Mouse (Mus musculus) liver, postnatal 0 days (tissue): ENCODE measurements around the gene Srgap1. TPM values are rescaled to one million over a fixed set of nuclear protein-coding genes. Genes with fewer than 3 reads are reported as not detected.

Experiments
- ATAC-seq: fragments of 200-750 bp; cut with Nextera tagmentation; 2 replicates; pipeline ENCODE4 v1.8.0; 2017; ENCODE audit warnings: mild to moderate bottlenecking, moderate library complexity
- DNase-seq: peaks from one replicate; pipeline ENCODE4 v3.0.0-alpha.2; 2016
- H3K27ac ChIP-seq: fragments of 300-500 bp; sonication (generic); 2 replicates; pipeline ENCODE4 v1.5.1; 2014; ENCODE audit warnings: antibody characterized with exemption, moderate library complexity, mild to moderate bottlenecking, low read depth
- H3K27me3 ChIP-seq: fragments of 300-500 bp; sonication (generic); 2 replicates; pipeline ENCODE4 v1.6.1; 2014; ENCODE audit warnings: low read length, control low read depth, mixed read lengths; ENCODE audit not compliant: insufficient read depth
- H3K36me3 ChIP-seq: fragments of 300-500 bp; sonication (generic); replicated peaks from 2 replicates; pipeline ENCODE4 v1.6.1; 2014; ENCODE audit warnings: mild to moderate bottlenecking, control low read depth, low read length, moderate library complexity, mixed read lengths; ENCODE audit not compliant: insufficient read depth
- H3K4me1 ChIP-seq: fragments of 300-500 bp; sonication (generic); 2 replicates; pipeline ENCODE4 v1.6.1; 2014; ENCODE audit warnings: antibody characterized with exemption, mild to moderate bottlenecking, control low read depth; ENCODE audit not compliant: insufficient read depth
- H3K4me2 ChIP-seq: fragments of 300-500 bp; sonication (generic); 2 replicates; pipeline ENCODE4 v1.6.1; 2014; ENCODE audit warnings: low read depth, mild to moderate bottlenecking, low read length, moderate library complexity, mixed read lengths
- H3K4me3 ChIP-seq: fragments of 300-500 bp; sonication (generic); 2 replicates; pipeline ENCODE4 v1.5.1; 2014; ENCODE audit warnings: low read depth, low read length
- H3K9ac ChIP-seq: fragments of 300-500 bp; sonication (generic); replicated peaks from 2 replicates; pipeline ENCODE4 v1.6.1; 2014; ENCODE audit warnings: mild to moderate bottlenecking, moderate library complexity
- H3K9me3 ChIP-seq: fragments of 300-500 bp; sonication (generic); 2 replicates; pipeline ENCODE4 v1.6.1; 2016; ENCODE audit warnings: mild to moderate bottlenecking, control low read depth, low read length, mixed read lengths
- CTCF ChIP-seq: sonication (generic); IDR thresholded peaks from 2 replicates; pipeline ENCODE4 v1.5.1; 2016; ENCODE audit warnings: antibody characterized with exemption, low read depth
- EP300 ChIP-seq: IDR thresholded peaks from 2 replicates; pipeline ENCODE4 v1.6.1; 2016; ENCODE audit warnings: antibody characterized with exemption, low read depth, mild to moderate bottlenecking
- WGBS: fragments of 180-500 bp; shearing (Covaris S2); extraction: QIAGEN DNeasy Blood & Tissue Kit; methylation state at CpG from one replicate; pipeline ENCODE4 v1.1.7; 2014; ENCODE audit not compliant: insufficient replicate concordance; 5-methylcytosine and 5-hydroxymethylcytosine counted together
- polyA plus RNA-seq: library from polyadenylated mRNA; unstranded; fragments of >200 nt; fragmentation: Nextera tagmentation; extraction: Ambion mirVana; gene quantifications from 2 replicates; pipeline ENCODE4 v1.2.1, GENCODE M21; 2015

The Srgap1 gene
- polyA plus RNA-seq, 1 experiment from 2014 or later = 0.90 TPM

DNA sequence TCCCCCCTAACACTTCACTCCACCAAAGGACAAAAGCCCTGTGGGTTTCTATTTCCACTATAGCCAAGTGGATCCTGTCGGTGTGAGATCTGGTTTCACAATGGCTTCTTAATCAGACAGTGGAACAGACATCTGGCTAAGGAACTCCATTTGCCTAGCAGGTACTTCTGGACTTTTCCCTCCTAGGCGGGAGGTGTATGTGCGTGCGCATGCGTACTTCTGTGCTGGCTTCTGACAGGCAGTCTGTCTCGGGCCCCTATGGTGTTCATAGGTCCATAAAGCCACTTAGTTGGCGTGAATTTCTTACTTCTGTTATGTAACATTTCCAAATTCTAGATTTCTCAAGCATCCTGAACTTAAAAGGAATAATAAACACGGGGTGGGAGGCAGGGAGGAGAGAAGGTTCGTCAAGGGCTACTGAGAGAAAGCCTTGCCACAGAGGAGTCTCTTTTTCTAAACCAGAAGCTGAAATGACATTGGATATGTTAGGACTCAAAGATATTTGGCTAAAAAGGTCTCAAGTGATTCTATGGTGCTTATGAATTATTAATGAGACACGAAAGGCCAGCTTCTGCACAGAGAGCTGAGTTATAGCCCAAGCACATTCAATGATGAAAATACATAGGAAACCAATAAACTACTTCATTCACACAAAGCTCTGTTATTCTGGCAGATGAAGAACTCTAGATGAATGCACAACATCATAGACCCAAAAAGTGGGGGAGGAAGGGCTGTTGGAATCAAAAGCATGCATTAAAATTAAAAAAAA is 187.1 kb downstream of the Srgap1 start:
- no peak for ATAC-seq
- H3K27ac ChIP-seq = no peak overlapping the region
- no peak for DNase-seq
- H3K36me3 ChIP-seq = no peaks in the 10 kb centered on the region
- 77% methylated on average over 10 of the region's 10 CpGs for WGBS
- no peaks in the 10 kb centered on the region for H3K4me1 ChIP-seq
- H3K4me3 ChIP-seq = no peak overlapping the region
- TF ChIP-seq EP300 (no peak), CTCF (no peak)
- H3K27me3 ChIP-seq = no peaks in the 10 kb centered on the region
- no peak overlapping the region for H3K9ac ChIP-seq
- H3K9me3 ChIP-seq = no peaks in the 10 kb centered on the region
- no peak overlapping the region for H3K4me2 ChIP-seq

GRCm38 (mm10) chr10:121858911-121859310 is 188.2 kb downstream of the Srgap1 start:
- no peak overlapping the region for H3K4me3 ChIP-seq
- H3K27me3 ChIP-seq = no peaks in the 10 kb centered on the region
- 61% methylated on average over 2 of the region's 2 CpGs for WGBS
- ATAC-seq = no peak
- H3K4me1 ChIP-seq = no peaks in the 10 kb centered on the region
- no peaks in the 10 kb centered on the region for H3K9me3 ChIP-seq
- H3K27ac ChIP-seq = no peak overlapping the region
- H3K36me3 ChIP-seq = no peaks in the 10 kb centered on the region
- no peak overlapping the region for H3K4me2 ChIP-seq
- no peak for TF ChIP-seq CTCF
- TF ChIP-seq EP300 = no peak
- no peak overlapping the region for H3K9ac ChIP-seq
- no peak for DNase-seq

GRCm38 (mm10) chr10:121858086-121858485 is 189.0 kb downstream of the Srgap1 start:
- no peaks in the 10 kb centered on the region for H3K9me3 ChIP-seq
- 88% methylated on average over 1 of the region's 1 CpGs for WGBS
- ATAC-seq = no peak
- no peaks in the 10 kb centered on the region for H3K36me3 ChIP-seq
- H3K27ac ChIP-seq = no peak overlapping the region
- H3K9ac ChIP-seq = no peak overlapping the region
- no peak for DNase-seq
- no peaks in the 10 kb centered on the region for H3K27me3 ChIP-seq
- H3K4me2 ChIP-seq = no peak overlapping the region
- H3K4me1 ChIP-seq = no peaks in the 10 kb centered on the region
- TF ChIP-seq EP300 (no peak), CTCF (no peak)
- no peak overlapping the region for H3K4me3 ChIP-seq

DNA sequence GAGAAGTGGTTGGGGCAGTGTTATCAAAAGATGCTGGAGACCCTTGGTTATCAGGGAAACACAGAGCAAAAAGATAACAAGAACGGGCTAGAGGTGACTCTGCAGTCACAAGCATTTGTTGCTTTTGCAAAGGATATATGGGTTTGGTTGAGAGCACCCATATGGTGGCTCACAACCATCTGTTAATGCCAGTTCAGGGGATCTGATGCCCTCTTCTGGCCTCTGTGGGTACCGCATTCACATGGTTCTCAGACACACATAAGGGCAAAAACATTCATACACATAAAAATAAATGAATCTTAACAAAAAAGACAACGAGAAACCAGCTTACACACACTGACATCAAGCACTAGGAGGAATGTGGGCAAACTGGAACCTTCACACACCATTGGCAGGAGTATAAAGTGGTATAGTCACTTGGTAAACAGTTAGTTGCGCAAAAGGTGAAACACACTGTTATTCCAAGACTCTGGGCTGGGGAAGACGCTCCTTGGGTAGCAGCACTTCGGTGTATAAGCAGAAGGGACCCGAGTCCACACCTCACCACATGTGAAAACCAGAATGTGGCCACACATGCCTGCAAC is 191.2 kb downstream of the Srgap1 start:
- WGBS = 73% methylated on average over 7 of the region's 7 CpGs
- no peak for ATAC-seq
- no peak overlapping the region for H3K4me2 ChIP-seq
- H3K4me1 ChIP-seq = no peaks in the 10 kb centered on the region
- H3K27ac ChIP-seq = no peak overlapping the region
- no peak for DNase-seq
- no peaks in the 10 kb centered on the region for H3K27me3 ChIP-seq
- no peak overlapping the region for H3K9ac ChIP-seq
- H3K4me3 ChIP-seq = no peak overlapping the region
- no peaks in the 10 kb centered on the region for H3K36me3 ChIP-seq
- no peaks in the 10 kb centered on the region for H3K9me3 ChIP-seq
- TF ChIP-seq EP300 (no peak), CTCF (peak; percentile 44)

DNA sequence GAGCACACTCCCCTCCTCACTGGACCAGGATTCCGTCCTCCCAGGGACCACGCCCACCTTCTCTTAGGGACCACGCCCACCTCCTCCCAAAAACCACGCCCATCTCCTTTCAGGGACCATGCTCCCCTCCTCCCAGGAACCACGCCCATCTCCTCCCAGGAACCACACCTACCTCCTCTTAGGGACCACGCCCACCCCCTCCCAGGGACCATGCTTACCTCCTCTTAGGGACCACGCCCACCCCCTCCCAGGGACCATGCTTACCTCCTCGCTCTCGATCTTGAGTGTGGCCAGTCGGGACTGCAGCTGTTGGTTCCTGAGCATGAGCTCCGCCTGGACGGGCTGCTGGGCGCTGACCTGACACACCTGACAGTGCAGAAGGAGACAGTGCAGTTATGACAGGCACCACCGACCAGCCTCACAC is 193.7 kb downstream of the Srgap1 start:
- ATAC-seq (no peak), DNase-seq (no peak)
- no peak overlapping the region for H3K4me3 ChIP-seq
- H3K9ac ChIP-seq = no peak overlapping the region
- no peaks in the 10 kb centered on the region for H3K4me1 ChIP-seq
- TF ChIP-seq CTCF (no peak), EP300 (no peak)
- H3K27me3 ChIP-seq = no peaks in the 10 kb centered on the region
- H3K9me3 ChIP-seq = no peaks in the 10 kb centered on the region
- H3K36me3 ChIP-seq = no peaks in the 10 kb centered on the region
- H3K4me2 ChIP-seq = no peak overlapping the region
- H3K27ac ChIP-seq = no peak overlapping the region
- WGBS = 70% methylated on average over 14 of the region's 14 CpGs

DNA sequence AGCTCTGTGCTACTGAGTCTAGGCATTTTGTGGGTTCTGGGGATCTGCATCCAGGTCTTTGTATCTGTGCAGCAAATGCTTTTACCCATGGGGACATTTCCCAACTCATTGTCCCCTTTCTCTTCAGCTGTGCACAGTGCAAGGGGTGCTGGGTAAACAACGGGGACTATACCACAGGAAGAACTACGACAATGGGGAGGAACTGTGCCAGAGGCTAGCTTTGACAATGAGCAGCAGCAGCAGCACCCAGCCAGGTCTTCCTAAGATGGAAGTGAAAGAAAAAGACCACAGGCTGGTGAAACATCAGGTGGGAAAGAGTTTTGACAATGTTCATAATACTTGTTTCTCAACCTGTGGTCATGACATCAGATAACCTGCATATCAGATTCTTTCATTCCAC is 197.6 kb downstream of the Srgap1 start:
- Histone ChIP-seq H3K27me3 (no peaks in the 10 kb centered on the region), H3K4me2 (no peak overlapping the region), H3K9ac (no peak overlapping the region), H3K27ac (no peak overlapping the region), H3K4me3 (no peak overlapping the region), H3K4me1 (no peaks in the 10 kb centered on the region), H3K9me3 (no peaks in the 10 kb centered on the region), H3K36me3 (no peaks in the 10 kb centered on the region)
- 43% methylated on average over 2 of the region's 2 CpGs for WGBS
- DNase-seq (no peak), ATAC-seq (no peak)
- TF ChIP-seq EP300 = no peak
- no peak for TF ChIP-seq CTCF
